Mouse (Mus musculus) testis, adult 2 months (tissue): ENCODE results near the gene Gm6370.

Experiments
- CTCF ChIP-seq: fragments of 200-500 bp; IDR thresholded peaks from 2 replicates; pipeline ENCODE4 v1.5.1; 2012; ENCODE audit warnings: low read depth, mild to moderate bottlenecking, inconsistent platforms, low read length, moderate library complexity; ENCODE audit not compliant: control insufficient read depth, insufficient read depth, insufficient replicate concordance
- POLR2A ChIP-seq: fragments of 200-500 bp; IDR thresholded peaks from 2 replicates; pipeline ENCODE4 v1.6.1; 2012; ENCODE audit warnings: low read depth, mild to moderate bottlenecking, inconsistent platforms, low read length, moderate library complexity; ENCODE audit not compliant: control insufficient read depth

DNA sequence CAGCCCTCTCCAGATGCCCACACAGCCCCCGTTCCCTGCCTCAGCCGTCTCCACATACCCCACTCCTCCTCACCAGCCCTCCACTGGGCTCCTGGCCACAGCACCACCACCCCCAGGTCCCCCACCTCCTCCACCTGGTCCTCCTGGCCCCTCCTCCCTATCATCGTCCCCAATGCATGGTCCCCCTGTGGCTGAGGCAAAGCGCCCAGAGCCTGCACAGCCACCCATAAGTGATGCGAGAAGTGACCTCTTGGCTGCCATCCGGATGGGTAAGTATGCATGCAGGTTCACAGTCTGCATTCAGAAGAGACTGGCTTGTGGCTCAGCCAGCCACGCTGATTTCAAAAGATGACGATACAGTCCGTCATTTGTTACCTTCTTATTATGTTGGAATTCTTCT, 22.9 kb upstream of the Gm6370 start:
- TF ChIP-seq CTCF, result no peak
- no peak for TF ChIP-seq POLR2A
